Mouse (Mus musculus): Measurements from ENCODE around the gene Rph3al.

DNA sequence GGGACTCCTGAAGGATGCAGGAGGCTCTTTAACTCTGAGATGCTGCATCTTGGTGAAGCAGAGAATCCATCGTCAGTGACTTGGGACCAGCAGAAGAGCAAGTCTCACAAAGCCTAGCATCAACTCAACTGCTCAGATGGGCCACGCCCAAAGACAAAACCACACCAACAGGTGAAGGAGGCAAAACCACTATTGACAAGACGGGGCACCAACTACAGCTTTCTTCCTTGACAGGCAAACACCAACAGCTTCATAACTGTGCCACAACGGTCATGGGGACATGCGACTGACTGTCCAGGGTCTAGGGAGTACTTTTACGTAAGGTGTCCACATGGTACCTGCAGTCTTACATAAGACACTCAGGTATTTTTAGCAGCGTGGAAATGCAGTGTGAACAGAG lies 23.6 kb upstream of the Rph3al start:
- TF ChIP-seq CTCF (IDR thresholded peaks at IDR 0.05; ENCODE audit: borderline replicate concordance, insufficient read depth, low read length) (no peak), POLR2A (IDR thresholded peaks at IDR 0.05; ENCODE audit: low read depth, low read length) (no peak)

All from embryonic fibroblast, embryonic 13.5 days (primary cell).